Mouse (Mus musculus): ENCODE measurements at regions not wholly inside any gene's neighbourhood (a gene's known extent, or its start where the extent isn't known, plus 50 kb on each side); places are given as distances from the start of the nearest gene placed in this dataset.
"Not testable (repeated sequence)": the region's sequence is repeated elsewhere in the genome, so short reads cannot be mapped to it uniquely, and the experiment has no call there.

DNA sequence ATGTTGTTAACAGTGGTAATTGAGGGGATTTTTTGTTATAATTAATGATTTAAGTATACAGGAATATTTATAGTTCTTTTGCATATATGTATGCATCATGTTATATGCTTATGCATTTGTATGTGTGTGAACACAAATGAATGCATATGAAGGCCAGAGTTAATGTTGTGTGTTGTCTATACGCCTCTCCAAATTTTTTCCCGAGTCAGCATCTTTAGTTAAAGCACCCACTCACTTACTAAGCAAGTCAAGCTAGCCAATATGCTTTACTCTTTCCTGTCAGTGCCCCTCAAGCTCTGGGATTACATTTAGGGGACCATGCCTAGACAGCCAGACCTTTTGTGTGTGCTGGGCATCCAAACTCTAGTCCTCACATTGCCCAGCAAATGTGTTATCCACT lies 315.3 kb upstream of the Klf6 start:
- no peak for DNase-seq

DNA sequence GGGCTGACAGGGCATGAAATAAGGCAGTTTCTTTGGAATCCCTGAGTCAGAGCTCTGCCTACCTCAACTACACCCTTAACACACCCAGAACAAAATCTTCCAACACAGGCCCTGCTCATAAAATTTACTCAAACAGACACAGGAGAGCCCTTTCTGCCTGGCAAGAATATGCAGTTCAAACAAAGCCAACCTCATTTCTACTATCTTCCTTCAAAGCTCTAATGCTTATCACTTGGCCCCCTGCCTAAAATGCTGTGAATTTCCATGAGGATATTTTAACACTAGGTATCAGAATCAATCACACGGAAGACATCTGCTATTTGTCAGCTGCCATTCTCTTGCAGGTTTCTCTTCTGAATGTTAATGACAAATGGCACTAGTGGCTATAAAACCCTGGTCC lies 314.3 kb upstream of the Klf6 start:
- DNase-seq = no peak

DNA sequence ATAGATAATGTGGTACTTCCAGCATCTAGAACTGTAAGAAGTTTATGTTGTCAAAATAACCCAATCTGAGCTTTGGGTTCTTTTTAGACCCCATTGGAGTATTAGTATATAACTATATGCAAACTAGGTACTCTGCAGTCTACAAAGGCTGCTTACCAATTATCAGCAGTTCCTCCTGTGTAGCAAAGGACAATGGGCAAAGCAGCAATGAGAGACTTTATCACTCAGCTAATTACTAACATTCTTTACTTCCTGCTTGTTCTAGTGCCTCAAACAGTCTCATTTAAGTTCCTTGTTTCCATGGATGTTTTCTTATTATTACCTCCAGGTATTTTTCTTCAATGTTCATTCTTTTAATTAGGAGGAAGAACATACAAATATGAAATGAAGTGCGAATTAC lies 312.5 kb upstream of the Klf6 start:
- DNase-seq = no peak

DNA sequence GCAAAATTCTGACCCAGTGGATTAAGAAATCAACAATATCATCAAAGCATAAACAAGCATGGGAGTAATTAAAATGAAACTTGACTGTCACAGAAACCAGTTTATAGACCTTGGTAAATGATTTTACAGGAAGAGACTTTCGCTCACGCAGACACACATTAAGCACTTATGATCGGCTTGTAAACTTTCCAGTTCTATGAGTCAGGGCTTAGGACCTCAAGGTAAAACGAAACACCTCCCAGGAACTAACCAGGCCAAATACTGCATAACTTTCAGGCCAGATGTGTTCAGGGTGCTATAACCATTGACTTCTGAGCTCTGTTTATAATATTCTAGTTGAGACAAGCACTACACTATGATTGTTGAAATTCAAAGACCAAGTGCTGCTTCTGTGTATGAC lies 312.1 kb upstream of the Klf6 start:
- DNase-seq = no peak

DNA sequence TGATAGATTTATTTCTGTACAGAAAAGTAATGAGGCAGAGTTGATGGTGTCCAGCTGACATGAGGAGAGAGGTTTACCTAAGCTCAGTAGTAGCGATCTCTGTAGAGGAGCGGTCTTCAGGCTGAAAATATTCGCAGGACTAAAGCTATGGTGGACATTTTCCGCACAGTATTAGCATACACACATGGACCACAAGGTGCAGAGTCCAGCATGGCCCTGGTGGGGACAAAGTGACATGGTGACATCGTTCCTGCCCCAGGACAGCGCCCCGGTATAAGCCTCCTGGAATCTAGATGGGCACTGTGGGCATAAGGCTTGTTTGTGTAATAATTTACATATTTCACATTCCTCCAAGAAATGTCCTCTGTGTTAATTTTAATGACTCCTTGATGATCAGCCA lies 311.5 kb upstream of the Klf6 start:
- DNase-seq = no peak

DNA sequence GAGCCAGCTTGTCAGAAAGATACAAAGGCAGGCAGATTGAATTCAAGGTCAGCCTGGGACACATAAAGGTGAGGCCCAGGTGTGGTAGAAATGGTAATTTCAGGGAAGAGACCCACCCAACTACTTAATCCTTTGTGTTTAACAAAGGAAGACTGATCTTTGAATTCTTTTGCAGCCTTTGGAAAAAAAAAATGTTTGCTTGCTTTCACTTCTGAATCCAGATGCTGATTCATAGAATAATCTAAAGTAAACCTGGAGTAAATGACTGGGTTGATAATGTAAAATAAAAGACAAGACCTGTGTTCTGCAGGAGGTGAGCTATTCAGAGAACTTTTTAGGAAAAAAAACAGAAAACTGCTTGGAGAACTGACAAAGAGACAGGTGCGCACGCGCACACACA lies 310.9 kb upstream of the Klf6 start:
- DNase-seq = no peak

DNA sequence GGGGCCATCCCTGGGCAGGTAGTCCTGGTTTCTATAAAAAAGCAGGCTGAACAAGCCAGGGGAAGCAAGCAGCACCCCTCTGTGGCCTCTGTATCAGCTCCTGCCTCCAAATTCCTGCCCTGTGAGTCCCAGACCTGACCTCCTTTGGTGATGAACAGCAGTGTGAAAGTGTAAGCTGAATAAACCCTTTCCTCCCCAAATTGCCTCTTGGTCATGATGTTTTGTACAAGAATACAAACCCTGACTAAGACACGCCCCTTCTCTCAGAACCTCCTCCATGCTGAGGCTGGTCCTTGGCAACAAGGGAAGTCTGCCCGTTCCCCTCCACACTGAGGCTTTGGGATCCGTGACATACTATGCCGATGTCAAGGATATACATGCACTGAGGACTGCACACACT lies 310.2 kb upstream of the Klf6 start:
- no peak for DNase-seq

DNA sequence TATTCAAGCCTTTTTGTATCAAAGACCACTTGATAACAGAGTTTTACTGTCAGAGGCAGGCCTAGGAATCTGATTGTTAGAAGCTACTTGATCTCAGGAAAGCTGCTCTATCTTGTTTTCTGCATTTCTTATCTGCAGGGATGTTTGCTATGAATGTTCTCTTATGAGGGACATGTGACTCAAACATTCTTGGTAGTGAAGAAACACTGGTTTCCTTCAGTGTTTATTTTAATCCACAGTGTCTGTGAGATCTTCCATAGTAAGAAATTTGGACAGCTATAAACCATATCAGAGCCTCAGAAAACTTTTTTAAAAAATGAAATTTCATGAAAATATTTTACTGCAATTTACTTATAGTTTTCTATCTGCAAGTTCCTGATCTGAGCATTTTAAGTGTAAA lies 307.8 kb upstream of the Klf6 start:
- DNase-seq = no peak

DNA sequence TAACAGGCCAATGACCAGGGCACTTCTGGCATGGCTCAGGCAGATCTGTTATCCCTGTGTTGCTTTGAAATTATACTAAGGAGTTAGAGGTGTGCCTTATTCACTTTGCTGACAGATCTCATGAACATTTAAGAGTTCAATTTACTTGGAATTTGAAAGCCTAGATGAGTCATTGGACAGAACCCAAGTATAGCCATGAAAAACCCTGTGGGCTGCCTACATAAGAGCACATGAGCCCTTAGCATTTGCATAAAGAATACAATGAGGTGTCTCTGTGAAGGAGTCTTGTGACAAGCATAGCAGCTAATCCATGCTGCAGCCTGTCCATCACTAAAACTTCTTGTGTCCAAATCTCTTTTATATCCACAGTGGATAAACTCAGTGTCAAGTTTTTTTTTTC lies 303.2 kb upstream of the Klf6 start:
- no peak for DNase-seq

DNA sequence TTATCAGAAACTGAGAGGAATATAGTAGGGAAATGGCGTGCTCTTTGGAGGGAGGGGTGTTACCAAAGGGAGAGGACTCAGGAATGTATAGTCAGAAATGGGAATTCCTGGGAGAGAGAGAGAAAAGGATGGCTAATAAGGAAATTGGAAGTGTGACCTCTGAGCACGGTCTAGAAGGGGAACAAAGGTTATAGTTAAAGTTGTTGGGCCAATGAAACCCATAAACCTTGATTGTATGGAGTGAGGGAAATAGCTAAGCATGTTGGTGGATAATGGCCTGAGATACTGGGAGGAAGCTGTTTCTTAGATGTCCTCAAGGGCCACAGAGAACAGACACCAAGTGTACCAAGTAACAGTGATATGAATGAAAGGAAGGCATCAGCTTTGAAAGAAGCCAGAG lies 294.8 kb upstream of the Klf6 start:
- no peak for DNase-seq

DNA sequence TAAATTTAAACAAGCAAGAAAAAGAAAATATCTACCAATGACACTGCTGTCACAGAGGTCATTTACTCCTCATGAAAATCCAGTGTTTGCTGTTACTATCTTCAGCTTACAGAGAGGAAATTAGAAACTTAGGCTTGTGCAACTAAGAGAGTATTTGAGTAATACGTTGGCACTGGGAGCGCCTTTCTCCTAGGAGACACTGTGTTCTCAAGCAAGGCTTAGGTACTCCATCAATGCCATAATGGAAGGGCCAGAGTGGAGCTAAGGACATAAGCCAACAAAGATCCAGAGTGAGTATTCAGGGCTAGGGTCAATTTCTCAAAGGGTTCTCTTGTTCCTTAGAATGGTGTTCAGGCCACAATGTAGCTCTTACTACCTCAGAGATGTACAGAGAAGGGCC lies 294.4 kb upstream of the Klf6 start:
- peak; percentile 16 for DNase-seq

DNA sequence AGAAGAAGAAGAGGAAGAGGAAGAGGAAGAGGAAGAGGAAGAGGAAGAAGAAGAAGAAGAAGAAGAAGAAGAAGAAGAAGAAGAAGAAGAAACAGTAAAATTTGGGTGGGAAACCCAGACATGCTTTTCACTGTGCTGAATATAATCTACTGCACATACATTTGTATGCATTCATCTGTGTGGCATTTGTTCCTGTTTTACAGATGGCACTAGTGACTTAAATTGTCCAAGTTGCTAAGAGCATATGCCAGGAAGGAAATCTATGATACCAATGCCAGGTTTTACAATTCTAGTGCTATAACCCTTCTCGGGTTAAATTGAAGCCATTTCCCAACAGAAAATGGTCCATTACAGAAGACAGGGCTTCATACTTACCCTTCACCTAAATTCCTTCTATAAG lies 291.7 kb upstream of the Klf6 start:
- DNase-seq = no peak

DNA sequence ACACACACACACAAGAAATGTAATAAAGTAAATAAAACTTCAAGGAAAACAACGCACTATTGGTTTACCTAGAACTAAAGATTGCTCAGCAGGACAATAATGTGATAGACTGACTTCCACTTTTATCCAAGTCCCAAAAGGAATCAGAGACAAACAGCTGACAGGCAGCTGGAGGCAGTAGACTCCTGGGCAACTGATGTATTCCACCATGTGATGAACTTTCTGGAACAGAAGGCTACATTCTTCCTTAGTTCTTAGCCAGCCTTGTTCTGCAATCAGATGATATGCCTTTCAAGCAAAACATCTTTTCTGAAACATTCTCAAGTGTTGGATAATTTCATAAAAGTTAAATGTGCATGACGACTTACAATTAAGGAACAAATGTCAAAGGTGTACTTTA lies 290.9 kb upstream of the Klf6 start:
- no peak for DNase-seq

DNA sequence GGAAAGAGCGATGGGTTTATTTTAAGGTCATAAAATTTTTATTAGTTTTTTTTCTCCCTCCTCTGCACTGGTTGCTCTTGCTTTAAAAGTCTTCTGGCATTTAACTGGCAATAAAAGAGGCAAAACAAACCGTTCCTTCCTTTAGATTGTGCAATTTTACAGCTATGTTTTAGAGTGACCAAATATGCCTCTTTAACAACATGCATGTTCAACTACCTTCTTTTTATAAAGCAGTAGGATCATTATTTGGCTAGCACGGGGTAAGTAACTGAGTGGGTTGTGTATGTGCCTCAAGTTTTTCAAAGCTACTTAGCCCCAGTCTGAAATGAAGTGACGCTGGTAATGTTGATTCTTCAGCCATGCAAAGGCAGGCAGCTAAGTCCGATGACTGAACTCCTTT lies 284.7 kb upstream of the Klf6 start:
- no peak for DNase-seq

DNA sequence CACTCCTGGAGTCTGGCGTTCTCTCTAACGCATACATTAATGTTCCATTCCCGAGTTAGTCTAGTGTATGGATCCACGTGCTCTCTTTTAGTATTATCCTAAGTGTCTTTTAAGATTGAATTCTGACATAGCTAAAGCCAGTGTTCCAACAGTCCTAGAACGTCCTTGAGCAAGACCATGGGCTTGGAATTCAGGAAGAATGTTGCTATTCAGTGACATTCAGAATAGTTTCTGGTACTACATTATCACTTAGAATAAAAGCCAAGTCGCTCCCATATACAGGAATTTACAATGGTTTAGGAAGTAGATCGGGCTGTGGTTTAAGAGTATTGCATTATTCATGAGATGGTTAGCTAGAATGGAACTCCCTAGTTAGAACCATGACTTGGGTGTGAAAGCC lies 277.6 kb upstream of the Klf6 start:
- DNase-seq = not testable (repeated sequence)

DNA sequence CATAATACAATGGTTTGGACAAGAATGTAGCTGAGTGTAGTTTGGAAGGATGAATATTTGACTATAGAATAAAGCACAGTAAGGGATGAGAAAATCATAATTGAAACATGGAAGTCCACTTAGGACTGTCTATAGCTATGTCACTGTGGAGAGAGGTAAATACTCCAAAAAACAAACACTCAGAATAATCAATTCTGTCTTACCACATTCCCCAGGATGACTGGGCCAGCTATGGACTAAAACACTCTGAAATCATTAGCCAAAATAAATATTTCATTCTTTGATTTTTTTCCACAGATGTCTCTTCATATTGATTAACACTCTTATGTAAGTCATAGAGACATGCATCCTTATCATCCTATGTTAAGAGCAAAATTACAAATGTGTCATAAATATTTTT lies 274.1 kb upstream of the Klf6 start:
- DNase-seq = no peak

DNA sequence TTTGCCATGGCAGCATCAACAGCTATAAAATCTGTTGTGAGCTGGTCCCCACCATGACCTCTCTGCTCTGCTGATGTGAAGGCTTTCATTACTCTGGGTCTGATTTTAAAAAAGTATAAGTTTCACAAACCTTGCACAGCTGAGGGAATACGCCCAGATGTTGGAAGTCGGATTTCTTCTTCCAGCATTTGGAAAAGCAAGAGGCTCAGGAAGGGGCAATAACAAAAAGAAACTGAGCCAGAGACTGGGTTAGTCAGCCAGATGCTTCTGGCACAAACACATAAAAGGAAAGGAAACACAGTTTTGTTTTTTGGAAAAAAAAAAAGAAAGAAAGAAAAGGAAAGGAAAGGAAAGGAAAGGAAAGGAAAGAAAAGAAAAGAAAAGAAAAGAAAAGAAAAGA lies 270.0 kb upstream of the Klf6 start:
- DNase-seq = no peak

DNA sequence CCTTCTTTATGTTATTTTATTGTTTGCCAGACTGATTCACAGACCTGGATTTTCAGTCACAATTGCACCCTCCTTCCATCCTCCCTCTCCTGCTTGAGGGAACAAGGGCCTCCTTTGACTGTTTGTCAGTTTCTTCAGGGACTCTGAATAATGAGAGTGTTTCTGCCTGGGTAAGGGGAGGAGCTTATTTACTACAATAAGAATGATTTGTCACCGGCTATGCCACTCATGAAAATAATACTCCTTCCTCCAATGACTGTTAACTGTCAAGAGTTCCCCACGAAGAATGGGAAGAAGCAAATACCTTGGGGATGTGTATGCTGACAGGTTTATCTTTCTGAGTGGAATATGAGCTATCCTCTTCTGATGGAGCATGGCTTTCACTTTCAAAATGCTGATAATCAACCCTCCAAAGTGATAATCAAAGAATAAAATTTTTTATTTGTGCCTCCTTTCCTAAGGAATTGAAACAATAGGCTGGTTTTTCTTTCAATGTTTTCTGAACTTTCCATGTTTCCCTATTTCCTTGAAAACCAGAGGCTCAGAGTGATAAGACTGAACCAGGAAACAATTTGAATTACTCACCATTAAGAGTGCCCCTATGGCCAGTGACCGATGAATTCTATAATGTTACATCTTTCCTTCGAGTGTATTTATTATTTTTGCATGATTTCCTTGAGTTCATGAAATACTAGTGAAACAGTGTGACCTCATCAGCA lies 269.3 kb upstream of the Klf6 start:
- DNase-seq = no peak

DNA sequence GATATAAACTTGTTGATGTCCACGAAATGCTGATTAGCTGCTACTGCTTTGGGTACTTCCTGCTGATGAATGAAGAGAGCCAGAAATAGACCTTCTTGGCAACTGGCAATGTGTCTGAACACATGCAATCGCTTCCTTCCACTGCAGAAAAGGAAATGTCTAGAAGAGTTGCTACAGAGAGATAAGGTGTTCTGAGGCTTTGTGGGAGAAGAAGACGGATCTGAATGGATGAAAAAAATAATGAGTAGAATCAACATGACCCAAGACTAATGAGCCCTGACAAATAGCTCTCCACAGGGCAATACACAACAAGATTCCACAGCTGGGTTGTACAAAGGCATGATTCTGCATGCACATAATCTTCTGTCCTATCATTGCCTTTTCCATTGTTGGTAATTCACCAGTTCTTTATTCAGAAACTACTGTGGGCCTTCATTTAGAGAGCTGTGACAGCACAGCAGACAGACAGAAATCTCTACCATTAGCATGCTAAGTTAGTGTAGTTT lies 268.7 kb upstream of the Klf6 start:
- DNase-seq = no peak

DNA sequence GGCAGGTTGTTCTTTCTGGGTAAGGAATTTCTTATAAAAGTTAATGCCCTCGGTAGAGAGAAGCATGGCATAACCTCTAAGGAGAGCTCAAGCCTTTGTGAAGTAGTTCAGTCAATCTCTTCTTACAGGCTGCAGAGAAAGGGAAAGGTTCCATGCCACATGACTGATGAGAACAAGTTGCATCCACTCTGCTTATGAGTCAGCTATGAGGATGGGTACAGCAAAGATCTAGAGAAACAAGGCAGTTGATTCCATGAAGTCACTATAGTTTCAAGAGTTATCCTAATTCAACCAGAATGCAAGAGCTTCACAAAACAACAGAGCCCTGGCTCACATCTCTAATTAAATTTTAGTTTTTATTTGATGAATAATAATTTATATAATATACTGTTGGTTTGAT lies 259.6 kb upstream of the Klf6 start:
- DNase-seq = no peak

DNA sequence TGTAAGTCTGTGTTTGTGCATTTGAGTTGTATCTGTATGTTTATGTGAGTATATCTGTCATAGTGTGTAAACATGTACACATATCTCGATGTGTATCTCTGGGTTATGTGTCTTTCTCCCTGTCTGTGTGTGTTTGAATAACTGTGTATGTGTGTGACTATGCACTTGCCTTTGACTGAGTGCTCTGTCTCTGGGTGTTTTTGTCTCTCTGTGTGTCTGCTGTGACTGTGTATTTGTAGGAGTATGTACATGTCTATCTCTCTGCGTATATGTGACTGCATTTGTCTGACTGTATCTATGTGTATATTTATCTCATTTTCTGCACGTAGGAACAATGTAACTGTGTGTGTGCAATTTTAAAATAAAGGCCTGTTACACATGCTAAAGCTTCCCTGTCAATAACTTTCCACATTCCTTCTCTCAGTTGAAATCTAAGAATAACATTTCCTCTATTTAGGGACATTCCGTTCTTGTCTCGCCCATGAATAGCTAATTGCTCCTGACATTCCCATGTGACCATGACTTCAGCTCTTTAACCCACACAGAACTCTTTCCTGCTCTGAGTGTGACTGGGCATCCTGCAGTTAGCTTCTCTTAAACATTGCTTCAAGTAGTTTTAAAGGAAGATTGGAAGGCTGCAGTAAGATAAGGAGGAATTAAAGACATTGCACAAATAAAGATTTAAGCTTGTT lies 257.2 kb upstream of the Klf6 start:
- DNase-seq = no peak

DNA sequence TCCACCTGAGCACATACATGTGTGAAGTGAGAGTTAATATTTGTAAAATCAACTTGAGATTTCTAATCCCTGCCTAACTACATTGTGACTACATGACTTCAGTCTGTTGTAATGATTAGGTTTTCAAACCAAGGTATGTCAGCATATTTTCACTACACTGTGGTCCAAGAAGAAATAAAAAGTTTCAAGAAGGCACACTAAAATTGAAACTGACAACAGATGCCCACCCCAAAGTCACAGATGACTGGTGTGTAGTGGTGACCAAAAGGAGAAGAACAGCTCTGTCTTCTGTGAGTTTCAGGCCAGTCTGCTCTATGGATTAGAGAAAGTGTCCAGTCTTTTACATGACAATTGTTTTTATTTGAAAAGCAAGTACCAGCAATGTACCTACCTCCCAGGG lies 255.9 kb upstream of the Klf6 start:
- no peak for DNase-seq

DNA sequence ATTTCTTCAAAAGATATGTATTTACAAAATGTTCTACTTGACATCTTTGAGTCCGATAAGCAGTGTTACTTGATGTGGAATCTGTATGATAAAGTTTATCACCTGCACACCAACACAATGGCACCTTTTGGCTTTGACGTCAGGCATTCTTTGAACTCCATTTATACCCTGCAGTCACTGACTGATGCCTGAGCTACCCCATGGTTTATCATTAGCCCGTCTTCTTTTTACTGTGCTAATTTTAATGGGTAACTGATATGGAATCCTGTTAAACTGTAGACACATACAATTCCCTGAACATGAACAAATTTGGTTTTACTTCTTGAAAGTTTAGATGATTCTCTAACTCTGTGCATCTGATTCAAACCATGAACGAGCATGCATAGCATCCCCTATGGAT lies 253.8 kb upstream of the Klf6 start:
- no peak for DNase-seq

DNA sequence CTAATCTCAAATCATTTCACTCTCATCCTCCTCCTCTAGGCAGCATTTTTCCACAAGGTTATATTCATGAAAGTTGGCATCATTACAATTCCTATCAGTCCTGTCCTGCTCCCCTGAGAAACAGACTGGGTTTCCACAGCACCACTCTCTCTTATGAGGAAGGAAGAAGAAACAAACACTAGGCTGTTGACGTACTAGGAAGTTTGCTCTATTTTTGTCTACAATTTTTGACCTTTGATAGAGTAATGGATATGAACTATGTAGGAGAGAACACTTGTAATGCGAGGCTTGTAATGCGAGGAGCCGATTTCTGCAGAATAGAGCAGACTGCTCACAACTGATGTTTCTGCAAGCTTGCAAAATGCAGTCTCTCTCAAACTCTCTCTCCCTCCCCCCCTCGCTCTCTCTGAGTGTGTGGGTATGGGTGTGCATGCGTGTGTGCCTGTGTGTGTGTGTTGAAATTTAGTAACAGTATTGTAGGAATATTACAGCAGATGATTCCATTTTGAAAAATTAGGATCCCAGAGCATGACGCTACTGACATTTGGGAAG lies 247.0 kb upstream of the Klf6 start:
- peak; percentile 12 for DNase-seq

Data from adrenal gland, postnatal 10 days (tissue).